Mouse (Mus musculus): ENCODE measurements around the gene Atp2a3. TPM values are rescaled to one million over a fixed set of nuclear protein-coding genes. Genes with fewer than 3 reads are reported as not detected.

Gene Atp2a3
- polyA plus RNA-seq, 1 experiment from 2014 or later, result 17.3 TPM

- H3K4me3 ChIP-seq (ENCODE audit: low read depth, low read length), result peak overlapping the region; percentile 33
- no peak overlapping the region for H3K9ac ChIP-seq (replicated peaks; ENCODE audit: low read depth, low read length)
- no peak for ATAC-seq (ENCODE audit: insufficient number of reproducible peaks, insufficient read depth, low FRiP score, low read depth)
- H3K27ac ChIP-seq (ENCODE audit: low read length), result no peak overlapping the region; the same call in 1 of the 2 replicates
- peaks cover 49% of the 10 kb centered on the region for H3K4me1 ChIP-seq (ENCODE audit: control insufficient read depth, insufficient read depth, low read length)
- 8% methylated on average over 15 of the region's 15 CpGs for WGBS
- peak overlapping the region; percentile 61 for H3K4me2 ChIP-seq (replicated peaks; ENCODE audit: low read depth, low read length)
- H3K36me3 ChIP-seq (ENCODE audit: control insufficient read depth, insufficient read depth, low read length), result no peaks in the 10 kb centered on the region
- H3K27me3 ChIP-seq (ENCODE audit: control insufficient read depth, insufficient read depth, low read length), result peaks cover 8% of the 10 kb centered on the region; the same call in 1 of the 2 replicates
- no peaks in the 10 kb centered on the region for H3K9me3 ChIP-seq (ENCODE audit: control insufficient read depth, low read depth, low read length)
Observed at GRCm38 (mm10) chr11:72960723-72961071, 272 bp upstream of the Atp2a3 start.

GRCm38 (mm10) chr11:72962378-72962777, 1.4 kb downstream of the Atp2a3 start:
- ATAC-seq (ENCODE audit: insufficient number of reproducible peaks, insufficient read depth, low FRiP score, low read depth), result no peak
- Histone ChIP-seq H3K4me2 (replicated peaks; ENCODE audit: low read depth, low read length) (peak overlapping the region; percentile 61; the same call in 1 of the 2 replicates), H3K9me3 (ENCODE audit: control insufficient read depth, low read depth, low read length) (no peaks in the 10 kb centered on the region), H3K27me3 (ENCODE audit: control insufficient read depth, insufficient read depth, low read length) (peaks cover 8% of the 10 kb centered on the region; the same call in 1 of the 2 replicates), H3K36me3 (ENCODE audit: control insufficient read depth, insufficient read depth, low read length) (no peaks in the 10 kb centered on the region), H3K4me3 (ENCODE audit: low read depth, low read length) (no peak overlapping the region), H3K4me1 (ENCODE audit: control insufficient read depth, insufficient read depth, low read length) (peaks cover 54% of the 10 kb centered on the region), H3K27ac (ENCODE audit: low read length) (peak overlapping the region; percentile 80), H3K9ac (replicated peaks; ENCODE audit: low read depth, low read length) (no peak overlapping the region)
- WGBS, result 44% methylated on average over 2 of the region's 2 CpGs

- Histone ChIP-seq H3K27ac (ENCODE audit: low read length) (peak overlapping the region; percentile 80), H3K4me1 (ENCODE audit: control insufficient read depth, insufficient read depth, low read length) (peaks cover 54% of the 10 kb centered on the region), H3K27me3 (ENCODE audit: control insufficient read depth, insufficient read depth, low read length) (peaks cover 8% of the 10 kb centered on the region; the same call in 1 of the 2 replicates), H3K4me2 (replicated peaks; ENCODE audit: low read depth, low read length) (0 out of 2 replicates have a peak overlapping the region, but pooled peaks have one; percentile 15), H3K9me3 (ENCODE audit: control insufficient read depth, low read depth, low read length) (no peaks in the 10 kb centered on the region), H3K36me3 (ENCODE audit: control insufficient read depth, insufficient read depth, low read length) (no peaks in the 10 kb centered on the region), H3K4me3 (ENCODE audit: low read depth, low read length) (no peak overlapping the region), H3K9ac (replicated peaks; ENCODE audit: low read depth, low read length) (no peak overlapping the region)
- 27% methylated on average over 7 of the region's 7 CpGs for WGBS
- ATAC-seq (ENCODE audit: insufficient number of reproducible peaks, insufficient read depth, low FRiP score, low read depth), result peak; percentile 38; the same call in 1 of the 2 replicates
Observed at GRCm38 (mm10) chr11:72963058-72963788, 2.3 kb downstream of the Atp2a3 start.

GRCm38 (mm10) chr11:72963789-72964294, 2.9 kb downstream of the Atp2a3 start:
- no peaks in the 10 kb centered on the region for H3K36me3 ChIP-seq (ENCODE audit: control insufficient read depth, insufficient read depth, low read length)
- H3K27me3 ChIP-seq (ENCODE audit: control insufficient read depth, insufficient read depth, low read length), result peaks cover 8% of the 10 kb centered on the region; the same call in 1 of the 2 replicates
- peak overlapping the region; percentile 77; the same call in 1 of the 2 replicates for H3K27ac ChIP-seq (ENCODE audit: low read length)
- H3K4me1 ChIP-seq (ENCODE audit: control insufficient read depth, insufficient read depth, low read length), result peaks cover 54% of the 10 kb centered on the region
- 0 out of 2 replicates have a peak overlapping the region, but pooled peaks have one; percentile 15 for H3K4me2 ChIP-seq (replicated peaks; ENCODE audit: low read depth, low read length)
- H3K9me3 ChIP-seq (ENCODE audit: control insufficient read depth, low read depth, low read length), result no peaks in the 10 kb centered on the region
- H3K4me3 ChIP-seq (ENCODE audit: low read depth, low read length), result no peak overlapping the region
- no peak for ATAC-seq (ENCODE audit: insufficient number of reproducible peaks, insufficient read depth, low FRiP score, low read depth)
- WGBS, result 37% methylated on average over 3 of the region's 3 CpGs
- no peak overlapping the region for H3K9ac ChIP-seq (replicated peaks; ENCODE audit: low read depth, low read length)

GRCm38 (mm10) chr11:72974995-72975503, 14.1 kb downstream of the Atp2a3 start:
- H3K9me3 ChIP-seq (ENCODE audit: control insufficient read depth, low read depth, low read length), result no peaks in the 10 kb centered on the region
- no peaks in the 10 kb centered on the region for H3K4me1 ChIP-seq (ENCODE audit: control insufficient read depth, insufficient read depth, low read length)
- H3K9ac ChIP-seq (replicated peaks; ENCODE audit: low read depth, low read length), result no peak overlapping the region
- ATAC-seq (ENCODE audit: insufficient number of reproducible peaks, insufficient read depth, low FRiP score, low read depth), result no peak
- no peak overlapping the region for H3K4me2 ChIP-seq (replicated peaks; ENCODE audit: low read depth, low read length)
- H3K36me3 ChIP-seq (ENCODE audit: control insufficient read depth, insufficient read depth, low read length), result no peaks in the 10 kb centered on the region
- no peaks in the 10 kb centered on the region for H3K27me3 ChIP-seq (ENCODE audit: control insufficient read depth, insufficient read depth, low read length)
- no peak overlapping the region for H3K27ac ChIP-seq (ENCODE audit: low read length)
- H3K4me3 ChIP-seq (ENCODE audit: low read depth, low read length), result no peak overlapping the region
- WGBS, result 82% methylated on average over 13 of the region's 13 CpGs

- 0 out of 2 replicates have a peak, but pooled peaks cover 2% of the 10 kb centered on the region for H3K4me1 ChIP-seq (ENCODE audit: control insufficient read depth, insufficient read depth, low read length)
- H3K27ac ChIP-seq (ENCODE audit: low read length), result no peak overlapping the region
- H3K9ac ChIP-seq (replicated peaks; ENCODE audit: low read depth, low read length), result no peak overlapping the region
- no peak for ATAC-seq (ENCODE audit: insufficient number of reproducible peaks, insufficient read depth, low FRiP score, low read depth)
- WGBS, result 86% methylated on average over 9 of the region's 9 CpGs
- no peaks in the 10 kb centered on the region for H3K36me3 ChIP-seq (ENCODE audit: control insufficient read depth, insufficient read depth, low read length)
- H3K9me3 ChIP-seq (ENCODE audit: control insufficient read depth, low read depth, low read length), result no peaks in the 10 kb centered on the region
- no peaks in the 10 kb centered on the region for H3K27me3 ChIP-seq (ENCODE audit: control insufficient read depth, insufficient read depth, low read length)
- H3K4me2 ChIP-seq (replicated peaks; ENCODE audit: low read depth, low read length), result no peak overlapping the region
- no peak overlapping the region for H3K4me3 ChIP-seq (ENCODE audit: low read depth, low read length)
Observed at GRCm38 (mm10) chr11:72982516-72982915, 21.5 kb downstream of the Atp2a3 start.

GRCm38 (mm10) chr11:72983283-72983682, 22.3 kb downstream of the Atp2a3 start:
- Histone ChIP-seq H3K4me2 (replicated peaks; ENCODE audit: low read depth, low read length) (no peak overlapping the region), H3K27me3 (ENCODE audit: control insufficient read depth, insufficient read depth, low read length) (no peaks in the 10 kb centered on the region), H3K4me3 (ENCODE audit: low read depth, low read length) (no peak overlapping the region), H3K9me3 (ENCODE audit: control insufficient read depth, low read depth, low read length) (no peaks in the 10 kb centered on the region), H3K36me3 (ENCODE audit: control insufficient read depth, insufficient read depth, low read length) (no peaks in the 10 kb centered on the region), H3K4me1 (ENCODE audit: control insufficient read depth, insufficient read depth, low read length) (0 out of 2 replicates have a peak, but pooled peaks cover 2% of the 10 kb centered on the region), H3K27ac (ENCODE audit: low read length) (no peak overlapping the region), H3K9ac (replicated peaks; ENCODE audit: low read depth, low read length) (no peak overlapping the region)
- WGBS, result 37% methylated on average over 5 of the region's 5 CpGs
- ATAC-seq (ENCODE audit: insufficient number of reproducible peaks, insufficient read depth, low FRiP score, low read depth), result no peak; the same call in 1 of the 2 replicates

GRCm38 (mm10) chr11:72986745-72987144, 25.8 kb downstream of the Atp2a3 start:
- Histone ChIP-seq H3K4me3 (ENCODE audit: low read depth, low read length) (no peak overlapping the region), H3K9ac (replicated peaks; ENCODE audit: low read depth, low read length) (no peak overlapping the region), H3K4me1 (ENCODE audit: control insufficient read depth, insufficient read depth, low read length) (peaks cover 11% of the 10 kb centered on the region; the same call in 1 of the 2 replicates), H3K36me3 (ENCODE audit: control insufficient read depth, insufficient read depth, low read length) (no peaks in the 10 kb centered on the region), H3K9me3 (ENCODE audit: control insufficient read depth, low read depth, low read length) (no peaks in the 10 kb centered on the region), H3K27me3 (ENCODE audit: control insufficient read depth, insufficient read depth, low read length) (no peaks in the 10 kb centered on the region), H3K4me2 (replicated peaks; ENCODE audit: low read depth, low read length) (no peak overlapping the region), H3K27ac (ENCODE audit: low read length) (no peak overlapping the region)
- ATAC-seq (ENCODE audit: insufficient number of reproducible peaks, insufficient read depth, low FRiP score, low read depth), result no peak
- 68% methylated on average over 5 of the region's 5 CpGs for WGBS
